Mouse (Mus musculus): ENCODE results near the gene Kdr. TPM values are rescaled to one million over a fixed set of nuclear protein-coding genes. Genes with fewer than 3 reads are reported as not detected.

Kdr gene
- total and polyA plus RNA-seq, 3 experiments = 0.11 TPM; not detected in 2

DNA sequence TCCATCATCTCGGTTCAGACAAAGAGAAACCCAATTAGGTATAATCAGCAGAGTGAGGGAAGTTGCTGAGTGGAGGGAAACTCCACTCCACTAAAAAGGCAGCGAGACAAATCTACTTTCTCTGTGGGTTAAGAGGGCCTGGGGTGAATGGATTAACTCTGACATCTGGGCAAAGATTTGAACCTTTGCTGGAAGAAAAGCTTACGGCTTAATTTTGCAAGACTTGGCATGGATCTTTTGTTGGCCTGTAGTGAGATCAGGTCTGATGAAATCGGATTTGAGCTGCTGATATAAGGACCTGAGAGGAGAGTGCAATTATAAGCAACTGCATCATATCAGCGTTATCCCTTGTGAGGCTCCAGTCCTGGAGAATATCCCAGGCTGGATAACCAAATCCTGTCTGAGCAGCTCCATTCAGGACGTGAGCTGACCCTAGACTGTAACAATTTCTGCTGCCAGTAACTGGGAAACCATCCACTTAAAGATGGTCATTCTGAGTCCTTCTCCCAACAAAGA, 85.2 kb downstream of the Kdr start:
- no peak for DNase-seq (ENCODE audit: low spot score)

More for the DNA sequence above, 85.2 kb downstream of the Kdr start:
- Histone ChIP-seq H3K9me3 (replicated peaks) (no peaks in the 10 kb centered on the region), H3K4me3 (ENCODE audit: low read depth, low read length) (no peak overlapping the region), H3K4me1 (ENCODE audit: insufficient read depth, low read depth, low read length) (no peaks in the 10 kb centered on the region), H3K27me3 (ENCODE audit: insufficient read depth, low read length) (peaks cover 32% of the 10 kb centered on the region), H3K36me3 (replicated peaks) (no peaks in the 10 kb centered on the region)
- no peak for TF ChIP-seq GATA2 (IDR thresholded peaks at IDR 0.05; ENCODE audit: borderline replicate concordance, low read depth, low read length)
- no peak for TF ChIP-seq POLR2AphosphoS5 (IDR thresholded peaks at IDR 0.05; ENCODE audit: insufficient replicate concordance, low read depth, low read length)
- no peak for TF ChIP-seq TAL1 (conservative IDR thresholded peaks at IDR 0.05; ENCODE audit: low read depth, low read length)
- no peak for TF ChIP-seq CTCF (IDR thresholded peaks at IDR 0.05; ENCODE audit: low read depth, low read length)
- no peak for TF ChIP-seq GATA1 (IDR thresholded peaks at IDR 0.05; ENCODE audit: borderline replicate concordance, low read length)
- ATAC-seq (ENCODE audit: extremely low read depth, insufficient number of reproducible peaks, low FRiP score, poor library complexity, severe bottlenecking) = no peak

Other genes starting within 250 kb of the Kdr start
- 52.2 and 57.0 TPM in 2 replicates for gene Srd5a3, start 161.8 kb upstream of the Kdr start, total RNA-seq (2014; fragmentation: Nextera tagmentation)
- gene Srd5a3, start 161.8 kb upstream of the Kdr start, total RNA-seq (2017) = 45.4 and 70.0 TPM in 2 replicates
- 58.4 and 99.0 TPM in 2 replicates for gene Srd5a3, start 161.8 kb upstream of the Kdr start, polyA plus RNA-seq (2012)
- 70.1 and 87.2 TPM in 2 replicates for gene Tmem165, start 205.4 kb upstream of the Kdr start, total RNA-seq (2014; fragmentation: Nextera tagmentation)
- gene Tmem165, start 205.4 kb upstream of the Kdr start, total RNA-seq (2017) = 66.7 and 91.4 TPM in 2 replicates
- gene Tmem165, start 205.4 kb upstream of the Kdr start, polyA plus RNA-seq (2012) = 49.9 and 73.9 TPM in 2 replicates